In the genomic region with DNA sequence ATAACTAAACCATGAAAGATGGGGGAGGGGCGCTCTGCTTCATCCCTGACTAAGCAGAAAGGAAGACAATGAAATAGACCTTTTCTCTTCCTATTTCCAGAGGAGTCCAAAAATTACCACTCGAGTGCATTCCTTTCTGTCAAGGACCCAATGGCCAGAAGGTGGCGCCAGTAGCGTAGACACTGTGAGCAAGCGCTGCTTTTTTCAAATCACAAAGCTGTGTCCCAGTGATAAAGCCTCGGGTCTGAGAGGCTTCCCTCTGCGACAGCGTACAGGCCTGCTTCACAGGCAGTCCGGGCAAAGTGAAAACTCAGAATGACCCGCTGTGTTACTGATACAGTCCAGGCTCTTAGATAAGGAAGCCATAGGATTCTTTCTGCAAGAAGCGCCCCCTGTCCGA, we compare ENCODE assay signal across 8 mouse cellular contexts. TPM values are rescaled to one million over a fixed set of nuclear protein-coding genes. Genes with fewer than 3 reads are reported as not detected.
DNase-seq lines count a peak whose midpoint lies in the region; ATAC-seq and TF ChIP-seq lines count a peak whose summit lies in the region.

No protein-coding gene starts in this region.

- 5% methylated on average over 12 of the region's 12 CpGs for WGBS in embryonic facial prominence, embryonic 10.5 days
- 7% methylated on average over 12 of the region's 12 CpGs for WGBS in heart, adult 2 months
- WGBS in limb, embryonic 13.5 days: 4% methylated on average over 12 of the region's 12 CpGs
- 5% methylated on average over 12 of the region's 12 CpGs for WGBS in midbrain, embryonic 16.5 days

- intact Hi-C loops in heart, adult 2 months (cut with DNase I): no loop called here

- peak; percentile 85 for TF ChIP-seq CTCF in heart, adult 2 months (IDR thresholded peaks at IDR 0.05)

- H3K4me1 ChIP-seq in embryonic facial prominence, embryonic 10.5 days: peaks cover 19% of the 10 kb centered on the region
- H3K4me1 ChIP-seq in heart, adult 2 months (ENCODE audit: control insufficient read depth, insufficient read depth, low read length): peaks cover 1% of the 10 kb centered on the region; the same call in 1 of the 2 replicates
- H3K4me1 ChIP-seq in limb, embryonic 13.5 days: peaks cover 11% of the 10 kb centered on the region
- peaks cover 2% of the 10 kb centered on the region; the same call in 1 of the 2 replicates for H3K4me1 ChIP-seq in midbrain, embryonic 16.5 days (ENCODE audit: control insufficient read depth, insufficient read depth, low read length)

- H3K4me3 ChIP-seq in embryonic facial prominence, embryonic 10.5 days: peak overlapping the region; percentile 42
- H3K4me3 ChIP-seq in heart, adult 2 months: no peak overlapping the region
- peak overlapping the region; percentile 24 for H3K4me3 ChIP-seq in limb, embryonic 13.5 days
- H3K4me3 ChIP-seq in midbrain, embryonic 16.5 days (ENCODE audit: low read depth, low read length): peak overlapping the region; percentile 9; the same call in 1 of the 2 replicates

- peak; percentile 20 to 29 for DNase-seq in monocyte, adult 2 months (ENCODE audit: low read depth in 1 of 2, low spot score in 2 of 2)
- DNase-seq in embryonic facial prominence, embryonic 10.5 days (ENCODE audit: low spot score): peak; percentile 84
- DNase-seq in heart, adult 2 months: peak; percentile 64 to 74
- peak; percentile 51 to 83 for DNase-seq in kidney, adult 8-10 months
- peak; percentile 43 to 54 for DNase-seq in spleen, postnatal 36 days (ENCODE audit: low spot score in 2 of 2)

- TF ChIP-seq POLR2A in heart, adult 2 months (IDR thresholded peaks at IDR 0.05; ENCODE audit: insufficient read depth, low read depth, low read length): no peak

- H3K27ac ChIP-seq in embryonic facial prominence, embryonic 10.5 days (replicated peaks): peak overlapping the region; percentile 67
- no peak overlapping the region for H3K27ac ChIP-seq in heart, adult 2 months
- no peak overlapping the region for H3K27ac ChIP-seq in limb, embryonic 13.5 days
- no peak overlapping the region for H3K27ac ChIP-seq in midbrain, embryonic 16.5 days (ENCODE audit: low read length)

- ATAC-seq in monocyte, adult 5-6 weeks (replicated peaks; ENCODE audit: insufficient number of reproducible peaks, low FRiP score, low TSS enrichment, poor library complexity, severe bottlenecking): no peak
- 0 out of 2 replicates have a peak, but pooled peaks have one; percentile 42 for ATAC-seq in limb, embryonic 13.5 days (ENCODE audit: low FRiP score, low read depth)
- peak; percentile 75 for ATAC-seq in midbrain, embryonic 16.5 days

- H3K4me2 ChIP-seq in limb, embryonic 13.5 days (replicated peaks): peak overlapping the region; percentile 57
- peak overlapping the region; percentile 44 for H3K4me2 ChIP-seq in midbrain, embryonic 16.5 days (ENCODE audit: low read length)

- TF ChIP-seq EP300 in heart, adult 2 months (IDR thresholded peaks at IDR 0.05; ENCODE audit: insufficient read depth, low read depth, low read length): 0 out of 2 replicates have a peak, but pooled peaks have one; percentile 33

- no peaks in the 10 kb centered on the region for H3K9me3 ChIP-seq in embryonic facial prominence, embryonic 10.5 days
- no peaks in the 10 kb centered on the region for H3K9me3 ChIP-seq in limb, embryonic 13.5 days
- H3K9me3 ChIP-seq in midbrain, embryonic 16.5 days (replicated peaks; ENCODE audit: control insufficient read depth, low read length, poor library complexity, severe bottlenecking): no peaks in the 10 kb centered on the region

- no peaks in the 10 kb centered on the region for H3K79me2 ChIP-seq in heart, adult 2 months (replicated peaks; ENCODE audit: control insufficient read depth, insufficient read depth, low read length)

- H3K27me3 ChIP-seq in embryonic facial prominence, embryonic 10.5 days (replicated peaks; ENCODE audit: low read depth, poor library complexity, severe bottlenecking): peaks cover 4% of the 10 kb centered on the region; the same call in 1 of the 2 replicates
- no peaks in the 10 kb centered on the region for H3K27me3 ChIP-seq in heart, adult 2 months (ENCODE audit: control insufficient read depth, insufficient read depth, low read length)
- H3K27me3 ChIP-seq in limb, embryonic 13.5 days: no peaks in the 10 kb centered on the region
- no peaks in the 10 kb centered on the region for H3K27me3 ChIP-seq in midbrain, embryonic 16.5 days (ENCODE audit: control insufficient read depth, insufficient read depth, low read depth, low read length)

- no peaks in the 10 kb centered on the region for H3K36me3 ChIP-seq in embryonic facial prominence, embryonic 10.5 days (replicated peaks)
- H3K36me3 ChIP-seq in heart, adult 2 months (ENCODE audit: control insufficient read depth, insufficient read depth, low read length): no peaks in the 10 kb centered on the region
- no peaks in the 10 kb centered on the region for H3K36me3 ChIP-seq in limb, embryonic 13.5 days
- no peaks in the 10 kb centered on the region for H3K36me3 ChIP-seq in midbrain, embryonic 16.5 days (ENCODE audit: control insufficient read depth, insufficient read depth, low read length)

- no peak overlapping the region for H3K9ac ChIP-seq in heart, adult 2 months (ENCODE audit: low read depth, low read length)
- peak overlapping the region; percentile 32 for H3K9ac ChIP-seq in limb, embryonic 13.5 days
- no peak overlapping the region for H3K9ac ChIP-seq in midbrain, embryonic 16.5 days (ENCODE audit: low read depth, low read length)

RNA-seq across cellular contexts. Expression of a gene that starts 28.2 kb away (rescaled TPM):
- total RNA-seq in monocyte, adult 5-6 weeks (2017): not detected in 3 replicates
- polyA plus RNA-seq in embryonic facial prominence, embryonic 10.5 days (2016; fragmentation: Nextera tagmentation; extraction: Ambion mirVana): 0.08 and 0.24 TPM in 2 replicates
- total RNA-seq in heart, adult 2 months (2021): not detected
- polyA plus RNA-seq in heart, adult 2 months (2012; rRNA removed): 0.33 TPM in 1 of 2 replicates, not detected in the other
- 0.17 and 0.29 TPM in 2 replicates for polyA plus RNA-seq in limb, embryonic 13.5 days (2015; fragmentation: Nextera tagmentation; extraction: Ambion mirVana)
- polyA plus RNA-seq in midbrain, embryonic 16.5 days (2015; fragmentation: Nextera tagmentation; extraction: Ambion mirVana): not detected in 2 replicates

RNA-seq across cellular contexts. Expression of a gene that starts 45.2 kb away (rescaled TPM):
- total RNA-seq in monocyte, adult 5-6 weeks (2017): 79.1 to 135 TPM (median 82.4 TPM) in 3 replicates
- polyA plus RNA-seq in embryonic facial prominence, embryonic 10.5 days (2016; fragmentation: Nextera tagmentation; extraction: Ambion mirVana): 84.9 and 85.6 TPM in 2 replicates
- total RNA-seq in heart, adult 2 months (2021): 100 to 1,000 TPM; 236 to 262 TPM
- polyA plus RNA-seq in heart, adult 2 months (2012; rRNA removed): 122 and 158 TPM in 2 replicates
- polyA plus RNA-seq in limb, embryonic 13.5 days (2015; fragmentation: Nextera tagmentation; extraction: Ambion mirVana): 70.9 and 75.4 TPM in 2 replicates
- polyA plus RNA-seq in midbrain, embryonic 16.5 days (2015; fragmentation: Nextera tagmentation; extraction: Ambion mirVana): 86.5 and 92.6 TPM in 2 replicates

Comparison
In these comparisons a context has a peak if more than half of its experiments do, and no peak if none do; other contexts are left out.
1. DNase-seq: peak in every context shown above with its lines; median percentile 84 in embryonic facial prominence, embryonic 10.5 days; 69 in heart, adult 2 months; 67 in kidney, adult 8-10 months; 48 in spleen, postnatal 36 days; 24 in monocyte, adult 2 months.